Mouse (Mus musculus) liver, embryonic 14 days (tissue): ENCODE data around the gene Zfp592. TPM values are rescaled to one million over a fixed set of nuclear protein-coding genes. Genes with fewer than 3 reads are reported as not detected.

Experiments
- polyA plus RNA-seq: library from polyadenylated mRNA; depleted of rRNA; stranded (reverse); fragments of >200 nt; gene quantifications from 2 replicates; pipeline ENCODE4 v1.2.3, GENCODE M21; 2012; rRNA removed

The Zfp592 gene
- 7.0 and 9.7 TPM in 2 replicates for polyA plus RNA-seq

DNA sequence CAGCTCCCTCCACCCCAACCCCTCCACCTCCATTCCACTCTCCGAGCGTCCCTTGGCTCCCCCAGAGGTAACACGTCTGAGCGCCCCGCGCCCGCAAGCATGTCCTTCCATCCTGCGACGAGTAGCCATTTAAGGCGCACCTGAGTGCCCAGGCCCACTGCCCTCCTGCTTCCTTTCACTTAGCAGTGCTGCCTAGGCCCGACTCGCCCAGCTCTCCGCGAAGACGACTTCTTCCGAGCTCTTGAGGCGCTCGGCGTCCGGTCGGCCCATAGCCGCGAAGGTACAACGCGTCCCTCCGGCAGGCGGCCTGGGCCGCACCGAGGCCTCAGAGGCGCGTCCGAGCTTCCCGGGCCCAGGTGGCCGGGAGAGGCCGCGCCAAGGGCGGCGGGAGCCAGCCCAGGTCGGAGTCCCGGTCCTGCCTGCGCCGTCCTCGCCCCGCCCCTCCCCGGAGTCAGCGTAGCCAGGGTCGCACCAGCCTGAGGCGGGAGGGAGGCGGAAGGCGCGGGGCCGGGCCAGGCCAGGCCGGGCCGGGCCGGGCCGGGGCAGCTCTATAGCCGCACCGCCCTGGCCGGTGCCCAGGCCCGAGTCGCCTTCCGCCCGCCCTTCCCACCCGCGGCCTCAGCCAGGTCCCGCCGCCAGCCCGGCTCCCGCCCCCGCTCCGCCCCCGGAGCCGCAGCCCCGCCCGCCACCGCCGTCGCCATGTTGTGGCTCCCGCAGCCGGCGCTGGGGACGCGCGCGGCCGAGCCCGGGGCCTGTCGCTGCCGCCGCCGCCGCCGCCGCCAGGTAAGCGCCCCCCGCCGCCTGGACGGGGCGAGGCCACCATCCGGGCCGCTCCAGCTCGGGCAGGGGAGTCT lies at the start of gene Zfp592:
Gene Zfp592, plus strand, starts transcription at position 702 of the 854 bp plus-strand sequence.

DNA sequence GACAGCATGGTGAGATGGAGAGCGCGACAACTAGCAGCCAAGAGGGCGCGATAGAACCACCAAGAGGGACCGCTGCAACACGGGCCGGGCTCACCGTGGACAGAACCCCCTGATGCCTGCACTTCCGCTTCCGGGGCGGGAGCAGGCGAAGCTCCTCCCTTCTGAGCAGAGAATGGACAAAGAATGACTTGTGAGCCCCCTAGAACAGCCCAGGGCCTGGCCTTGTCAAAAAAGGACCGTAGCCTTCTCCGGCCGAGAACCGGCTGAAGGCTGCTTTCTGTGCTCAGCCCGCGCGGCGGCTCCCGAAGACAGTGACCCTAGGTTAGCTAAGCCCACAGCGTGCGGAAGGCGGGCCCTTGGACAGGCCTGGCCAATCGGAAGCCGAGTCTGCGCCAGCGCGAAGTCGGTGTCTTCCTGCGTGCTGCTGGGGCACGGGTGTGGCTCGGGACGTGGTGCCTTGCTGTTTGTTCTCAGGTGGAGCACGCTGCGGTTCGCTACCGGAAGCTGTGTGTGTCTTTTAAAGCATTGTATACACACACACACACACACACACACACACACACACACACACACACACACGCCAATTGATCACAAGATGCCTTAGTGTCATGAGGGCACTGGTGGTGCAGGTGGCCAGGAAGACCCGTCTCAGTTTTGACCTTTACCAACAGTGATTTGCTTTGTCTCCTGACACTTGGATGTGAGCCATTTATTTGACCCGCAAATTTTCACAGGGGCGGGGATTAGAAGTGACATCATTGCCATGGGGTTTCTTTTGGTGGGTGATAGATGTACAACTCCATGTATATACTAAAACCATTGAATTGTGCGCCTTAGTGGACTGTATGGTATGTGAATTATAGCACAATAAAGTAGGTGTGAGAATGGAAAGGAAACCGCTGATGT lies 45.8 kb upstream of the Zfp592 start, which contains the start of gene Sec11a:
Gene Sec11a, minus strand, starts transcription at position 336 of the 906 bp plus-strand sequence.

DNA sequence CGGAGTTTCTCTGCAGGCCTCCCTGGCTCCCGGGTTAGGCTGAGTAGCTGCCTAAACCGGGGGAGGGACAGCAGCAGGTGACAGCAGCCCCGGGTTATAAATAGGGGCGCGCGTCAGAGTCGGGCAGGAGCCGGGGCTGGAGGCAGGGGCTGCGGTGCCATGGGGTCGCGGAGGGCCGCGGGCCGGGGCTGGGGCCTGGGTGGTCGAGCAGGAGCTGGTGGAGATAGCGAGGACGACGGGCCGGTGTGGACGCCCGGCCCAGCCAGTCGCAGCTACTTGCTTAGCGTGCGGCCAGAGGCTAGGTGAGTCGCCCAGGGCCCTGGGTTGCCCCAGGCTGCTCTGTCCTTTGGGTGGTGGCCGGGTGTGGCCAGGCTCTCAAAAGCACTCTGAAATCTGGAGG lies 64.0 kb downstream of the Zfp592 start, which contains the start of gene Alpk3:
Gene Alpk3, plus strand, starts transcription at position 130 of the 400 bp plus-strand sequence.

Other genes starting within 250 kb of the Zfp592 start
- 5.3 and 6.4 TPM in 2 replicates for gene Iqgap1, start 167.7 kb upstream of the Zfp592 start, polyA plus RNA-seq
- 1.4 and 1.7 TPM in 2 replicates for gene Zscan2, start 132.8 kb upstream of the Zfp592 start, polyA plus RNA-seq
- gene Wdr73, start 92.4 kb upstream of the Zfp592 start, polyA plus RNA-seq: 9.7 and 12.0 TPM in 2 replicates
- 1.1 and 1.2 TPM in 2 replicates for gene Nmb, start 88.6 kb upstream of the Zfp592 start, polyA plus RNA-seq
- 56.0 and 56.5 TPM in 2 replicates for gene Sec11a, start 45.9 kb upstream of the Zfp592 start, polyA plus RNA-seq
- gene Alpk3, start 63.9 kb downstream of the Zfp592 start, polyA plus RNA-seq: 0.06 and 0.07 TPM in 2 replicates
- 0.57 and 0.67 TPM in 2 replicates for gene Slc28a1, start 121.1 kb downstream of the Zfp592 start, polyA plus RNA-seq
- gene Pde8a, start 219.9 kb downstream of the Zfp592 start, polyA plus RNA-seq: 1.7 and 2.1 TPM in 2 replicates